Mouse (Mus musculus): ENCODE measurements around the gene Slc4a4. TPM values are rescaled to one million over a fixed set of nuclear protein-coding genes. Genes with fewer than 3 reads are reported as not detected.

The Slc4a4 gene
- polyA plus RNA-seq, 1 experiment from 2014 or later = 7.3 TPM

DNA sequence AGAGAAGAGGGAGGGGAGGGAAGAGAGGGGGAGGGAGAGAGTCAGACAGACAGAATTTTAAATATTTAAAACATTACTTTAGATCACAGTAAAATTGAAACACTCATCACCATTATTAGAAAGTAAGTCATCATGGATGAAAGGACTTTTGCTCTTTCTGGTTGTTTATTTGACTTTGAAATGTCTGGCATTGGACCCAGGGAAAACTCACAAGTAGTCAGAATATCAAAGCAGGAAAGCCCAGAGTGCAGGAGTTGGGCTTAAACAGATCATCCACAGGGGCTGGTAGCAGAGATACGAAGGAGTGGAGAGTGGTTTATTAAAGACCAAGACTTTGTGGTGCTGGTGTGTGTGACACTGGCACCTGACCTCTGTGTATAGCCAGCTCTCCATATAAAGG is 191.1 kb downstream of the Slc4a4 start:
- H3K9ac ChIP-seq (ENCODE audit: low read length) = no peak overlapping the region
- no peaks in the 10 kb centered on the region for H3K27me3 ChIP-seq (ENCODE audit: control insufficient read depth, insufficient read depth, low read length)
- H3K27ac ChIP-seq (replicated peaks in 1 of 2; ENCODE audit: control insufficient read depth in 1 of 2, insufficient read depth in 1 of 2, low read depth in 2 of 2, low read length in 2 of 2) = no peak overlapping the region
- ATAC-seq (ENCODE audit: insufficient number of reproducible peaks, insufficient read depth, low FRiP score, low read depth) = no peak
- H3K9me3 ChIP-seq (ENCODE audit: control insufficient read depth, low read length) = no peaks in the 10 kb centered on the region
- no peaks in the 10 kb centered on the region for H3K36me3 ChIP-seq (ENCODE audit: control insufficient read depth, insufficient read depth, low read length)
- no peak overlapping the region for H3K4me2 ChIP-seq (ENCODE audit: low read length)
- H3K4me1 ChIP-seq (ENCODE audit: control insufficient read depth in 2 of 2, insufficient read depth in 2 of 2, low read length in 2 of 2) = no peaks in the 10 kb centered on the region
- no peak overlapping the region for H3K4me3 ChIP-seq (ENCODE audit: control insufficient read depth in 1 of 2, insufficient read depth in 1 of 2, low read depth in 1 of 2, low read length in 2 of 2)
- 70% methylated on average over 1 of the region's 1 CpGs for WGBS

- no peak overlapping the region for H3K4me3 ChIP-seq (ENCODE audit: control insufficient read depth in 1 of 2, insufficient read depth in 1 of 2, low read depth in 1 of 2, low read length in 2 of 2)
- no peak overlapping the region for H3K9ac ChIP-seq (ENCODE audit: low read length)
- H3K4me2 ChIP-seq (ENCODE audit: low read length) = no peak overlapping the region
- H3K4me1 ChIP-seq (ENCODE audit: control insufficient read depth in 2 of 2, insufficient read depth in 2 of 2, low read length in 2 of 2) = no peaks in the 10 kb centered on the region
- H3K9me3 ChIP-seq (ENCODE audit: control insufficient read depth, low read length) = no peaks in the 10 kb centered on the region
- no peak overlapping the region for H3K27ac ChIP-seq (replicated peaks in 1 of 2; ENCODE audit: control insufficient read depth in 1 of 2, insufficient read depth in 1 of 2, low read depth in 2 of 2, low read length in 2 of 2)
- H3K27me3 ChIP-seq (ENCODE audit: control insufficient read depth, insufficient read depth, low read length) = no peaks in the 10 kb centered on the region
- no peak for ATAC-seq (ENCODE audit: insufficient number of reproducible peaks, insufficient read depth, low FRiP score, low read depth)
- WGBS = 83% methylated on average over 4 of the region's 4 CpGs
- no peaks in the 10 kb centered on the region for H3K36me3 ChIP-seq (ENCODE audit: control insufficient read depth, insufficient read depth, low read length)
Observed at GRCm38 (mm10) chr5:89083476-89083875, 196.9 kb downstream of the Slc4a4 start.

DNA sequence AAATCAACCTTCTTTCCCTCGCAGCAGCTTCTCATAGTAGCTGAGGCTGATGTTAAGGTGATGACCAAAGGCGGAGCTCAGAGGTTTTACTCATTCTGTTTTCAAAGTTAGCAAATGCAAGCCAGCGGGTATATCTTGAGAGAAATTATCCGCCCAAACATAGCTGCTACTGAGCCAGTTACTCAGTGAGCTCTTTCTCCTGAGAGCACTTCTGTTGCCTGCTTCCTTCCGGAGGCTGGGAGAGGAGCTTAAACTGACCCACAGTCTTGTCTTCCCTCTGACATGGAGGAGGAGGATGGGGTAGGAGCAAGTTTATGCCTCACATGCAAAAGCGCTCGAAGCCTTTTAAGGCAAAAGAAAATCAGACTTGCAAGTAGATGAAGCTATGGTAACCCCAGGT is 201.3 kb downstream of the Slc4a4 start:
- 86% methylated on average over 7 of the region's 7 CpGs for WGBS
- no peak overlapping the region for H3K9ac ChIP-seq (ENCODE audit: low read length)

DNA sequence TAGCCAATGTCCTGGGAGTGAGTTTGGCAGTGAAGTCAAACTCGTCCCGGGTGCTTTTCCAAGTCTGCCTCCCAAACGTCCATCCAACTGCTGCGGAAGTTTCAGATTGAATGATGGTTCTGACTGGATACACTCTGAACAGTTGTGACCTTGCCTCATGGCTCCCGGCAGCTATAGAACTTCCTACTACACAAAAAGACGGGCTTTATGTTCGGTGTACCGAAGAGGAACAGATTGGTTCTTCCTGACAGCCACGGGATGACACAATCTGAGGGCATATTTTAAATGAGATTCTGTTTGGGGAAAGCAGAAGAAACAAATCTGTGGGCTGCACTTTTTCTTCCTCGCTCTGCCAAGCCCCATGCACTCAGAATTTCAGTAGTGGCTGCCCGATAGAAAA is 201.8 kb downstream of the Slc4a4 start:
- WGBS = 82% methylated on average over 11 of the region's 11 CpGs
- Histone ChIP-seq H3K9ac (ENCODE audit: low read length) (no peak overlapping the region), H3K4me2 (ENCODE audit: low read length) (no peak overlapping the region), H3K27ac (replicated peaks in 1 of 2; ENCODE audit: control insufficient read depth in 1 of 2, insufficient read depth in 1 of 2, low read depth in 2 of 2, low read length in 2 of 2) (no peak overlapping the region), H3K27me3 (ENCODE audit: control insufficient read depth, insufficient read depth, low read length) (no peaks in the 10 kb centered on the region), H3K4me3 (ENCODE audit: control insufficient read depth in 1 of 2, insufficient read depth in 1 of 2, low read depth in 1 of 2, low read length in 2 of 2) (no peak overlapping the region), H3K9me3 (ENCODE audit: control insufficient read depth, low read length) (no peaks in the 10 kb centered on the region), H3K4me1 (ENCODE audit: control insufficient read depth in 2 of 2, insufficient read depth in 2 of 2, low read length in 2 of 2) (no peaks in the 10 kb centered on the region), H3K36me3 (ENCODE audit: control insufficient read depth, insufficient read depth, low read length) (no peaks in the 10 kb centered on the region)
- ATAC-seq (ENCODE audit: insufficient number of reproducible peaks, insufficient read depth, low FRiP score, low read depth) = no peak

More for the DNA sequence above, 201.3 kb downstream of the Slc4a4 start:
- Histone ChIP-seq H3K9me3 (ENCODE audit: control insufficient read depth, low read length) (no peaks in the 10 kb centered on the region), H3K27ac (replicated peaks in 1 of 2; ENCODE audit: control insufficient read depth in 1 of 2, insufficient read depth in 1 of 2, low read depth in 2 of 2, low read length in 2 of 2) (no peak overlapping the region), H3K4me2 (ENCODE audit: low read length) (no peak overlapping the region), H3K36me3 (ENCODE audit: control insufficient read depth, insufficient read depth, low read length) (no peaks in the 10 kb centered on the region), H3K4me3 (ENCODE audit: control insufficient read depth in 1 of 2, insufficient read depth in 1 of 2, low read depth in 1 of 2, low read length in 2 of 2) (no peak overlapping the region), H3K4me1 (ENCODE audit: control insufficient read depth in 2 of 2, insufficient read depth in 2 of 2, low read length in 2 of 2) (no peaks in the 10 kb centered on the region), H3K27me3 (ENCODE audit: control insufficient read depth, insufficient read depth, low read length) (no peaks in the 10 kb centered on the region)
- no peak for ATAC-seq (ENCODE audit: insufficient number of reproducible peaks, insufficient read depth, low FRiP score, low read depth)

DNA sequence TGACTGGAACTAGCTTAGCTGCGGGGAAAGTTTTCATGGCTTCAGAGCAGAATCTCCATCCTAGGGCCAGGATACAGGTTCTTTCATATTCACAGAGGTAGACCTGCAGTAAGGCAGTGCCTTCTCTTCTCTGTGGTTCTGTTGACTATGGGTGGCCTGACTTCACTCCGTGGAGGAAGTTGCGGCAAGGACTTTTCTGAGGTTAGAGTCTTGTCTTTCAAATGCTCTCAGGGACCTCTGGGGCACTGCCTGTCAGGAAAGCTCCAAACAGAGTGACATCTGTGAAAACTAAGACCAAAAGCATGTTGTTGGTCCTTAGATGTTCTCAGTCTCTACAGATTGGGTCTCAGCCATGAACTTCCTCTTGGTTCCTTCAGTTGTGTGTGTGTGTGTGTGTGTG is 203.5 kb downstream of the Slc4a4 start:
- no peak overlapping the region for H3K9ac ChIP-seq (ENCODE audit: low read length)
- H3K36me3 ChIP-seq (ENCODE audit: control insufficient read depth, insufficient read depth, low read length) = no peaks in the 10 kb centered on the region
- no peak overlapping the region for H3K27ac ChIP-seq (replicated peaks in 1 of 2; ENCODE audit: control insufficient read depth in 1 of 2, insufficient read depth in 1 of 2, low read depth in 2 of 2, low read length in 2 of 2)
- ATAC-seq (ENCODE audit: insufficient number of reproducible peaks, insufficient read depth, low FRiP score, low read depth) = no peak
- no peaks in the 10 kb centered on the region for H3K27me3 ChIP-seq (ENCODE audit: control insufficient read depth, insufficient read depth, low read length)
- no peaks in the 10 kb centered on the region; a peak in 1 of 4 replicates for H3K4me1 ChIP-seq (ENCODE audit: control insufficient read depth in 2 of 2, insufficient read depth in 2 of 2, low read length in 2 of 2)
- H3K9me3 ChIP-seq (ENCODE audit: control insufficient read depth, low read length) = no peaks in the 10 kb centered on the region
- H3K4me2 ChIP-seq (ENCODE audit: low read length) = no peak overlapping the region
- 90% methylated on average over 3 of the region's 3 CpGs for WGBS
- no peak overlapping the region for H3K4me3 ChIP-seq (ENCODE audit: control insufficient read depth in 1 of 2, insufficient read depth in 1 of 2, low read depth in 1 of 2, low read length in 2 of 2)

GRCm38 (mm10) chr5:89096371-89096770 is 209.8 kb downstream of the Slc4a4 start:
- Histone ChIP-seq H3K4me3 (ENCODE audit: control insufficient read depth in 1 of 2, insufficient read depth in 1 of 2, low read depth in 1 of 2, low read length in 2 of 2) (no peak overlapping the region), H3K4me1 (ENCODE audit: control insufficient read depth in 2 of 2, insufficient read depth in 2 of 2, low read length in 2 of 2) (no peaks in the 10 kb centered on the region; a peak in 1 of 4 replicates), H3K27me3 (ENCODE audit: control insufficient read depth, insufficient read depth, low read length) (no peaks in the 10 kb centered on the region), H3K4me2 (ENCODE audit: low read length) (no peak overlapping the region), H3K36me3 (ENCODE audit: control insufficient read depth, insufficient read depth, low read length) (no peaks in the 10 kb centered on the region), H3K27ac (replicated peaks in 1 of 2; ENCODE audit: control insufficient read depth in 1 of 2, insufficient read depth in 1 of 2, low read depth in 2 of 2, low read length in 2 of 2) (no peak overlapping the region), H3K9ac (ENCODE audit: low read length) (no peak overlapping the region), H3K9me3 (ENCODE audit: control insufficient read depth, low read length) (no peaks in the 10 kb centered on the region)
- no peak for ATAC-seq (ENCODE audit: insufficient number of reproducible peaks, insufficient read depth, low FRiP score, low read depth)

DNA sequence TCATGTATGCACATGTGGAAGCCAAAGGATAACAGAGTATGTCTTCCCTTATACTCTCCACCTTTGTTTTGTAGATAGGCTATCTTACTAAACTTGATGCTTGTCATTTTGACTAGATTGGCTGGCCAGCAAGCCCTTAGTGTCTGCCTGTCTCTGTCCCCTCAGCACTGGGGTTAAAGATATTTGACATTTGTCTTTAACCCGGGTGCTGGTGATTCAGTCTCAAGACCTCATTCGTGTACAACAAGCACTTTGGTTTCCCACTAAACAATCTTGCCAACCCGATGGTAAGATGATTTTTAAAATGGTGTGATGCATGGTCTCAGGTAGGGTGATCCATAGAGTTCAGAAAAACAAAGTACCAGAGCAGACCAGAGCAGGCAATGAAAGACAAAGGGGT is 210.7 kb downstream of the Slc4a4 start:
- no peak for ATAC-seq (ENCODE audit: insufficient number of reproducible peaks, insufficient read depth, low FRiP score, low read depth)
- Histone ChIP-seq H3K9ac (ENCODE audit: low read length) (no peak overlapping the region), H3K36me3 (ENCODE audit: control insufficient read depth, insufficient read depth, low read length) (no peaks in the 10 kb centered on the region), H3K9me3 (ENCODE audit: control insufficient read depth, low read length) (no peaks in the 10 kb centered on the region), H3K4me2 (ENCODE audit: low read length) (no peak overlapping the region), H3K4me3 (ENCODE audit: control insufficient read depth in 1 of 2, insufficient read depth in 1 of 2, low read depth in 1 of 2, low read length in 2 of 2) (no peak overlapping the region), H3K27me3 (ENCODE audit: control insufficient read depth, insufficient read depth, low read length) (no peaks in the 10 kb centered on the region), H3K4me1 (ENCODE audit: control insufficient read depth in 2 of 2, insufficient read depth in 2 of 2, low read length in 2 of 2) (no peaks in the 10 kb centered on the region; a peak in 1 of 4 replicates), H3K27ac (replicated peaks in 1 of 2; ENCODE audit: control insufficient read depth in 1 of 2, insufficient read depth in 1 of 2, low read depth in 2 of 2, low read length in 2 of 2) (no peak overlapping the region)
- 86% methylated on average over 3 of the region's 3 CpGs for WGBS

- no peak overlapping the region for H3K4me2 ChIP-seq (ENCODE audit: low read length)
- H3K27me3 ChIP-seq (ENCODE audit: control insufficient read depth, insufficient read depth, low read length) = no peaks in the 10 kb centered on the region
- no peaks in the 10 kb centered on the region for H3K9me3 ChIP-seq (ENCODE audit: control insufficient read depth, low read length)
- no peak overlapping the region for H3K4me3 ChIP-seq (ENCODE audit: control insufficient read depth in 1 of 2, insufficient read depth in 1 of 2, low read depth in 1 of 2, low read length in 2 of 2)
- no peaks in the 10 kb centered on the region for H3K36me3 ChIP-seq (ENCODE audit: control insufficient read depth, insufficient read depth, low read length)
- H3K27ac ChIP-seq (replicated peaks in 1 of 2; ENCODE audit: control insufficient read depth in 1 of 2, insufficient read depth in 1 of 2, low read depth in 2 of 2, low read length in 2 of 2) = no peak overlapping the region
- no peak overlapping the region for H3K9ac ChIP-seq (ENCODE audit: low read length)
- no peak for ATAC-seq (ENCODE audit: insufficient number of reproducible peaks, insufficient read depth, low FRiP score, low read depth)
- WGBS = 84% methylated on average over 4 of the region's 4 CpGs
- H3K4me1 ChIP-seq (ENCODE audit: control insufficient read depth in 2 of 2, insufficient read depth in 2 of 2, low read length in 2 of 2) = peaks cover 0 to under 1% of the 10 kb centered on the region in 2 experiments; a peak in 2 of 4 replicates
Observed at GRCm38 (mm10) chr5:89098121-89098520, 211.5 kb downstream of the Slc4a4 start.
